Mouse (Mus musculus): ENCODE measurements at regions not wholly inside any gene's neighbourhood (a gene's known extent, or its start where the extent isn't known, plus 50 kb on each side); places are given as distances from the start of the nearest gene placed in this dataset.

- no peak for DNase-seq (ENCODE audit: low read depth, low spot score)
Observed at GRCm38 (mm10) chr16:93392024-93392675, 211.7 kb downstream of the Setd4 start.

GRCm38 (mm10) chr16:93387578-93388116, 216.2 kb downstream of the Setd4 start:
- DNase-seq (ENCODE audit: low read depth, low spot score), result no peak

- DNase-seq (ENCODE audit: low read depth, low spot score), result no peak
Observed at GRCm38 (mm10) chr16:93384039-93384537, 219.8 kb downstream of the Setd4 start.

- DNase-seq (ENCODE audit: low read depth, low spot score), result no peak
Observed at GRCm38 (mm10) chr16:93382945-93383344, 220.9 kb downstream of the Setd4 start.

GRCm38 (mm10) chr16:93380717-93381671, 222.9 kb downstream of the Setd4 start:
- DNase-seq (ENCODE audit: low read depth, low spot score), result no peak

- no peak for DNase-seq (ENCODE audit: low read depth, low spot score)
Observed at GRCm38 (mm10) chr16:93380117-93380516, 223.7 kb downstream of the Setd4 start.

- DNase-seq (ENCODE audit: low read depth, low spot score), result no peak
Observed at GRCm38 (mm10) chr16:93379611-93380010, 224.3 kb downstream of the Setd4 start.

- no peak for DNase-seq (ENCODE audit: low read depth, low spot score)
Observed at GRCm38 (mm10) chr16:93374669-93375068, 229.2 kb downstream of the Setd4 start.

- no peak for DNase-seq (ENCODE audit: low read depth, low spot score)
Observed at GRCm38 (mm10) chr16:93369766-93370146, 234.1 kb downstream of the Setd4 start.

GRCm38 (mm10) chr16:93368824-93369765, 234.8 kb downstream of the Setd4 start:
- no peak for DNase-seq (ENCODE audit: low read depth, low spot score)

- DNase-seq (ENCODE audit: low read depth, low spot score), result no peak
Observed at GRCm38 (mm10) chr16:93367995-93368394, 235.9 kb downstream of the Setd4 start.

- DNase-seq (ENCODE audit: low read depth, low spot score), result no peak
Observed at GRCm38 (mm10) chr16:93367246-93367805, 236.5 kb downstream of the Setd4 start.

GRCm38 (mm10) chr16:93366383-93366941, 237.4 kb downstream of the Setd4 start:
- no peak for DNase-seq (ENCODE audit: low read depth, low spot score)

GRCm38 (mm10) chr16:93365236-93365951, 238.5 kb downstream of the Setd4 start:
- DNase-seq (ENCODE audit: low read depth, low spot score), result no peak

- no peak for DNase-seq (ENCODE audit: low read depth, low spot score)
Observed at GRCm38 (mm10) chr16:93359772-93360171, 244.1 kb downstream of the Setd4 start.

GRCm38 (mm10) chr16:93358613-93359012, 245.2 kb downstream of the Setd4 start:
- DNase-seq (ENCODE audit: low read depth, low spot score), result no peak

- DNase-seq (ENCODE audit: low read depth, low spot score), result no peak
Observed at GRCm38 (mm10) chr16:93358166-93358565, 245.7 kb downstream of the Setd4 start.

GRCm38 (mm10) chr16:93355204-93355899, 248.5 kb downstream of the Setd4 start:
- DNase-seq (ENCODE audit: low read depth, low spot score), result no peak

- DNase-seq (ENCODE audit: low read depth, low spot score), result no peak
Observed at GRCm38 (mm10) chr16:93353971-93354370, 249.9 kb downstream of the Setd4 start.

Data from ZHBTc4 (cell line).